Mouse (Mus musculus) gastrocnemius, adult 8-10 months (tissue): Measurements from ENCODE around the gene Rmdn2. TPM values are rescaled to one million over a fixed set of nuclear protein-coding genes. Genes with fewer than 3 reads are reported as not detected.

Experiments
- DNase-seq, 2 experiments: peaks; one replicate each; pipeline ENCODE4 v3.0.0; 2022; ENCODE audit warnings: low spot score in 2 of 2
- total RNA-seq, 4 experiments: library from RNA; stranded (reverse); gene quantifications; 2 replicates each; pipeline ENCODE4 v1.2.4; 2022

Rmdn2 gene
- total RNA-seq, 4 experiments from 2014 or later = 11.5 to 20.1 (median 13.2) TPM

DNA sequence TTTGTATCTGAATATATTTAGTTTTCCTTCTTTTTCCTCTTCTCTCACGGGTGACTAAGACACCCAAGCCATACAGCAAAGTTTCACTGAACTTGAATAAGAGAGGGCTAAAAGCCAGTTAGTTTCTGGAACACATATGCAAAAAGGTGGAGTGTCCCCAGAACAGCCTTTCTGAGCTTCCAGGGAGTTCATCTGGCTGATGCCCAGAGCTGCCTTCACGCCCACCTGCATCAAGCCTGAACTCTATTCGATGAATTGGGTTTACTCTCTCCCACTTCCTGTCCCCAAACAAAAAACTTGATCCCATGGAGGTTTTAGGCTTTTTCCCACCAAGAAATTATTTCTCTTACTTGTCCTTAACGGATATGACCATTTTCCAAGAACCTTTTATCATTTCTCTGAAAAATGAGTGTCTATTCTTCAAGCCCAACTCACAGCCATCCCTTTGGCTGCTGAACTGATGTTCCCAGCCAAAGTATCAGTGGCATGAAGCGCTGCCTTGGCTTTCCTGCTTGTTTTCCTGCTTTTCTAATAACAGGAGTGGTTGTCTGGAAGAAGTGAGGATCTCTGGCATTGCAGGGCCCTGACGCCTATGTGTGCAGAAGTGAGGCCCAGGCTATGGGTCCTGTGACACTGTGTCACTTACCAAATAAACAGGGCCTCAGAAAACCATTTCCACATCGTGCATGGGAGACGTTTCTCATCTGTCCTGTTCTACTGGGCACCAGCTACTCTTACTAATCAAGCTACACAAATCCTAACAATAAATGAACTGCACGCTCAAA is 94.2 kb downstream of the Rmdn2 start:
- peak in 1 of 2 experiments; percentile 22 for DNase-seq

DNA sequence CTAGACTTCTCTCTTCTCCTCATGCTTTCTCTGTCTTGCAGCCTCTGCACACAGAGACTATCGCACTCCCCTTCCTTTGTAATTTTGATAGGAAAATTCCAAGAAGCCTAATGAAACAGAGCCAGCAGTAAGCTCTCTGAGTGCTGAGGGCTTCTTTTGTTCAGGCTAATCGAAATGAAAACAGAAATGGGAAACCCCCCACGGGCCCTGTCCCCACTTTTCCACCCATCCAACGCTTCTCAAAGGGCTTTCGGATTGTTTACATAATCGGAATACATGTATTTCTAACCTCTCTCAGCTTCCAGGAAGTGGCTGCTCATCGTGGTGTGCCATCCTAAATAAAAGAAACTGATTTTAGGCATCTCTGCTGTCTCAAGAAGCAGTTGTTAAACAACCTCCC is 96.5 kb downstream of the Rmdn2 start:
- DNase-seq = no peak

DNA sequence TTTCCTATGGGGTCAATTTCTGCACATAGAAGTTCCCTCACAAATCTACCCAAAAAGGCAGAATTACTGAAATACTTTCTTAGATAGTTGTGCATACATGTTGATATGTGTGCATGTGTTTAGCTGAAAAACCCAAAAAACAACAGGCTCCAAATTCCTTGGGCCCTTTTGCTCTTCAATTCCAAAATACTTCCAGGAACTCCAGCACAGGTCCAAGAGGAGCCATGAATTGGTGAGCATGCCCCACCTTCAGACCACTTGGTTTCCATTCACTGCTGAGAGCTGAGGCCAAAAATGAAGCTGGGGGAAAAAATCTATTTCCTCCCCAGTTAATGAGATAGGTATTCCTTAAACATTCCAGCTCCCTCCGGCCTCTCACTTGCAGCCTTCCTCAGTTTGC is 98.1 kb downstream of the Rmdn2 start:
- DNase-seq = no peak

GRCm38 (mm10) chr17:79710246-79710842 is 98.7 kb downstream of the Rmdn2 start:
- no peak for DNase-seq

GRCm38 (mm10) chr17:79711944-79712343 is 100.3 kb downstream of the Rmdn2 start:
- no peak for DNase-seq

DNA sequence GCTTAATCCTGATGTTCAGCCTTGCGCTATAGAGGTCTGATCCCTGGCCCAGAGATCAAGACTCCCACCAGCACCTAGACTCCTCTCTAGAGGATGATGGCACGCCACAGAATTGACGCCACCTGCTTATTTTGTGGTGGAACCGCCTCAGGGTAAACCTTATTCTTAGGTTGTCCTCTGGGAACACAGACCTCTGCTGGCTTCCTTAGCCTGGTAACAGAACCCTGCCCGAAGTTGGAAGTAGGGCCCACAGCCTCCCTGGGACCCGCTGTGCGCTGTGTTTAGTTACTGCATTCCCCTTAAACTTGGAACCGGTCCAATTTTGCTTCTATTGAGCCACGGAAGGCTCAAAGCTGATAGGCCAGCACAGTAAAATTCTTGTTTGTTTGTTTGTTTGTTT is 100.9 kb downstream of the Rmdn2 start:
- no peak for DNase-seq

DNA sequence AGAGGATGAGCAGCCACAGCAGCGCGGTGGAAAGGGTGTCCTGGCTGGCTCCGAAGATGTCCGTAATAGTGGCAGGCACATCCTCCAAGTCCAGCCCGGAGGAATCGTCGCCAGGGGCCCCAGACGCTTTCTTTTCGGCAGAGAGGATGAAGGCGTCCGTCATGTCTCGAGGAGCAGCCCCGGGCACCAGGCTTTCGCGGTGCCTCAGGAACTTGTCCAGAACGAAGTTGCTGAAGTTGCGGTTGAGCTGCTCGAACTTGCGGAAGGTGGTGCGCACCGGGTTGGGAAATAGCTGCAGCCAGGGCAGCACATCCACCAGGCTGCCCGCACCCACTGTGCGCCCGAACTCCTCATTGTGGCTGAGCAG is 101.6 kb downstream of the Rmdn2 start:
- no peak for DNase-seq

GRCm38 (mm10) chr17:79713643-79714367 is 102.1 kb downstream of the Rmdn2 start:
- DNase-seq = no peak

DNA sequence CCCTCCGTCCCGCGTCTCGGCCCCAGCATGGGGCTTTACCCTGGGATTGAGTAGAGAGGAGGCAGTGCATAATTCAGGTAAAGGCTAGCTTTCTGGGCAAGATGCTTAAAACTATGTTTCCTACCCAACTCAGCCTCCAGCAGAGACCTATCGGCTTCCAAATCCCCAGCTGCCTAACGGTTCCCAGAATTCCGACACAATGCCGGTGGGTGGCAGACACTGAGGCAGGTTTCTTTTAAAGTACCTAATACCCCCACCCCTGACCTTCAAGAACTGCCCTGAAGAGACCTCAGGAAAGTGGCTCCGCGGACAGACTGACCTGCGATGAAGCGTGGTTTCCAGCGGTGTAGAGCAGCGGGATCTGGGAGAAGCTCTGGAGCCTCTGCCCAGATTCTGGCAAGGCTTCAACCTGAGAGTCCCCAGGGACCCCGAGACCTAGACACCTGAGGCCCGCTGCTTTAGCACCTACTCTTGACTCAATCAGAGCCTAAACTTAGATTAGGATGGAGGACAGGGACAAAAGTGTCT is 102.8 kb downstream of the Rmdn2 start:
- no peak for DNase-seq

DNA sequence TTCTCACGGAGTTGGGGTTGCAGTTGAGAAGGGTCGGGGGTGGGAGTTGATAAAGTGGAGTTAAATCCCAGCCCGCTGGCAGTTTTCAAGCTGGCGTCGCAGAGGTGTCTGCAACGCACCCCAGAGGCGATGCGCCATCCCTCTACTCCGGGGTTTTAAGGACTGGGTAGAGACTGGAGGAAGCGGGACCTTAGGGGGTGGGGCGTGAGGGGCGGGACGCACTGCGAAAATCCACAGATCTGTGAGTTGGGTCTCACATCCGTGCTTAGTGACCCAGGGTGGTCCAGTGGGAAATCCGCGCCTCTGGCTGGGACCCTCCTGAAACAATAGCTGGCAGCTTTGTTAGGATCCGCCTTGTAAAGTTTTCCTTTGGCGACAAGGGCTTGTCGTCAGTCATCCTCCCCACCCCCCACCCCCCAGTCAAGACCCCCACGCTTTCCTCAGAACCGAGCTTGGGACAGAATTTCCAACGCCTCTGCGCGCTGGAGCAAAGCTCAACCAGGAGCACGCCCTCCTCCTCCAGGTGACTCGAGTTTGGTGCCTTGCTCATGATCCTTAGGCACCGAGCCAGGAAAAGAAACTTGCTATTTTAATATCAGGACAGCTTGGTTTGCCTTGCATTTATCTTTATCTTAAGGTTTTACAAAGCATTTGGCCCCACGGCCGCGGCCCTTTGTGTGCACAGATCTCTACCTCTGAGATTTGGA is 103.4 kb downstream of the Rmdn2 start, which contains the start of gene Cyp1b1:
Cyp1b1 (minus strand) TSS at position 131 of the 707 bp plus-strand sequence.
- no peak for DNase-seq

- peak; percentile 67 to 75 for DNase-seq
These were observed 104.0 kb downstream of the Rmdn2 start for GRCm38 (mm10) chr17:79715649-79716143.

DNA sequence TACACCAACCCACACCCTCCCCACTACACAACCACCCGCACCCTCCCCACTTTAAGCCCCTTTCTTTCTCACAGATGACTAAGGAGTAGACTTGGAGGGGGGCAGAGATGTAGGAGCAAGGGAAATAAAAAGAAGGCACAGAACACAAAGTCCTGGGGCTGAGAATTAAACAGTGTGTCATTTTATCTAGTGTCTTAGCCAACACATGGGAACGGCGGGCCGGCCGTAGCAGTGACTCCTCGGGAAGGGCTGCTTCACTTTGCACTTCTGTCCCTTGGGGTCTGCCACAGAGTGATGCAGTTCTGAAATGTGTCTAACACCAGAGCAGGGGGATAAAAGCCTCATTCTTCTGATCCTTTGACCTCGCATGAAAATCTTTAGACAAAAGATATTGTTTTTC is 109.0 kb downstream of the Rmdn2 start:
- DNase-seq = no peak

GRCm38 (mm10) chr17:79726613-79727012 is 115.0 kb downstream of the Rmdn2 start:
- no peak for DNase-seq

DNA sequence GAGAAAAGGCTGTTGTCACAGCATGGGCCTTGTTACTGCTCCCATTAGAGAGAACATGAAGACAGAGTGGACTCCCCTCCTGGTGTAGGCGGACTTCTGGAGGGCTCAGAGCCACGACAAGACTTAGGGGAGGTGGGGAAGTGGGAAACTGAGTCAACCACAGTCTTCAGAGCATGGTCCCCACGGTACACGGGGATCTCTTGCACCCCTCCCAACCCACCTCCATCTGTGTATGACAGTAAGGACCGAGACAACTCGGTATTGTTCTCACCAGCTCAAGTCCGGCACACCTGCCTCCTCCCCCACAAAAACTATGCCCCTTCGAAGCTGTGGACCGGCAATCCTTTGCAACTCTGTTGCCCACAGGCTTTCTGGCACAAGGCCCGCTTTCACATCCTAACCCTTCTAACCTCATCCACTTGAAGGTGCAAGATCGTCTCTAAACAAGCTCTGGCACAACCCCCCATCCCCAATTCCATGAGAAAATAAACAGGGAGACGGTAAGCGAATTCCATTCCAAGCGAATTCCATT is 116.5 kb downstream of the Rmdn2 start:
- DNase-seq = no peak

- no peak for DNase-seq
These were observed 117.2 kb downstream of the Rmdn2 start for GRCm38 (mm10) chr17:79728585-79729503.

- no peak for DNase-seq
These were observed 119.3 kb downstream of the Rmdn2 start for GRCm38 (mm10) chr17:79730988-79731387.

- no peak for DNase-seq
These were observed 121.4 kb downstream of the Rmdn2 start for GRCm38 (mm10) chr17:79733039-79733438.

- no peak for DNase-seq
These were observed 125.9 kb downstream of the Rmdn2 start for GRCm38 (mm10) chr17:79737598-79737997.

DNA sequence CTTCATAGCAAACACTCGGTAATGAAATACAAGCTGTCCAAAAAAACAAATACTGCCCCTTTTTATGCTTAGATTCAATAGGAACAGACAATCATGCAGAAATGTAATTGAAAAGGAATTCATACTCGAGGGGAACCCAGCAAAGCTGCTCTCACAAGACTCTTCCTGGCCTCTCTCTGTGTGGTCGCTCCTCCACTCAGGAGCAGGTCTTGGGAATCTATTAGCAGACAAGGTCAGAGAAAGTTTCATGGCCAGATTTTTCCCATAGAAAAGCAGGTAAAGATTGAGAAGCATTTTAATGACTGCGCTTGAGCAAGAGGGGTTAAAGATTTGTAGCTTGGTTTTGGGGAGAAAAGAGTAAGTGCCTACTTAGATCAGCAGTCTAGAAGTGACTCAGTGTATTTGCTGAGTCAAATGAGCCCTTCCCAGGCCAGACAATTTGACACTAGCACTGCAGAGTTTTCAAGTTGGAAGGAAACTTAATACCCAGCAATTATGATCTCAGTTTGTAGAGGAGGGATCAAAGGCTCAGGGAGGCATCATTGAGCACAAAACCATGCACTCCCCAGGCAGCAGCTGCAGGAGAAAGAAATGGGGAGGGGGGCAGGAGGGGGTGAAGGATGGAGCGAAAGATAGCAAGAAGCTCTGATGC is 127.3 kb downstream of the Rmdn2 start:
- no peak for DNase-seq
